Mouse (Mus musculus) ES-E14 (cell line): ENCODE measurements around the gene Ptprn2.

Experiments
- HCFC1 ChIP-seq: IDR thresholded peaks from 2 replicates; pipeline ENCODE4 v1.6.1; 2012; ENCODE audit warnings: low read length, inconsistent platforms, borderline replicate concordance; ENCODE audit not compliant: insufficient read depth
- ZNF384 ChIP-seq: IDR thresholded peaks from 2 replicates; pipeline ENCODE4 v1.6.1; 2012; ENCODE audit warnings: low read depth, low read length, inconsistent platforms

GRCm38 (mm10) chr12:117024916-117025315 is 539.4 kb downstream of the Ptprn2 start:
- TF ChIP-seq ZNF384 (no peak), HCFC1 (no peak)
